ENCODE assay signal across 12 mouse cellular contexts in the genomic region with DNA sequence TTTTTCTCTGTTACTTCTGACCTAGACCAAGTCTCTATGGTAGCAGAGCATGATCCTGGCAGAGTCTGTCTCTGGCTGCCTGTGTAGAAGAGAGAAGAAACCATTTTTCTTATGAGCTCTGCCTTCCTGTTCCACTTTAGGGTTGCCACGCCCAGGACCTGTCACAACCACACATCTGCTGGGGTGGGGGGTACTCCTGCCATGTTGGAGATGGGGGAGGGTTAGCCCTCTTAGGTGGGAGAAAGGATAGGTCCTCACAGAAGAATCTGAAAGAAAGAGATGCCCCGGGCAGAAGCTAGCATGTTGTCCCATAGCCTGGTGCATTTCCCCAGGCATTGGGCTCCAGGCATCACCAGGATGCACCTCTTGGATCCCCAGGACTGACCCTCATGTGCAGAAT. TPM values are rescaled to one million over a fixed set of nuclear protein-coding genes. Genes with fewer than 3 reads are reported as not detected.
DNase-seq lines count a peak whose midpoint lies in the region; ATAC-seq and TF ChIP-seq lines count a peak whose summit lies in the region.
"Had no signal": no experiment of that assay in that cellular context is flagged by ENCODE, and none has a peak within 500 bp of the region (broad histone marks: within the 10 kb centered on the region; RNA-seq: fewer than 3 reads in every experiment).

No protein-coding gene starts in this region.

- no peaks in the 10 kb centered on the region for H3K9me3 ChIP-seq in hindbrain, embryonic 15.5 days
- H3K9me3 ChIP-seq in hindbrain, embryonic 12.5 days (replicated peaks), result no peaks in the 10 kb centered on the region
- no peaks in the 10 kb centered on the region for H3K9me3 ChIP-seq in ES-E14 (ENCODE audit: control insufficient read depth, insufficient read depth, low read depth, low read length)
- no peaks in the 10 kb centered on the region for H3K9me3 ChIP-seq in liver, embryonic 13.5 days (replicated peaks)
- H3K9me3 ChIP-seq: kidney, embryonic 15.5 days had no signal

- H3K9ac ChIP-seq in hindbrain, embryonic 15.5 days, result no peak overlapping the region
- no peak overlapping the region for H3K9ac ChIP-seq in hindbrain, embryonic 12.5 days
- H3K9ac ChIP-seq in ES-E14 (ENCODE audit: insufficient read depth, low read depth, low read length, poor library complexity, severe bottlenecking), result 0 out of 2 replicates have a peak overlapping the region, but pooled peaks have one; percentile 14
- peak overlapping the region; percentile 99 for H3K9ac ChIP-seq in liver, embryonic 13.5 days
- H3K9ac ChIP-seq: kidney, embryonic 15.5 days had no signal

- 83% methylated on average over 2 of the region's 2 CpGs for WGBS in hindbrain, embryonic 15.5 days
- WGBS in hindbrain, embryonic 12.5 days, result 96% methylated on average over 2 of the region's 2 CpGs
- WGBS in bone marrow, adult 2 months, result 52% methylated on average over 2 of the region's 2 CpGs
- WGBS in liver, embryonic 13.5 days (ENCODE audit: insufficient replicate concordance), result 38% methylated on average over 2 of the region's 2 CpGs

- peak overlapping the region; percentile 32; the same call in 1 of the 2 replicates for H3K4me2 ChIP-seq in hindbrain, embryonic 15.5 days
- no peak overlapping the region for H3K4me2 ChIP-seq in hindbrain, embryonic 12.5 days (replicated peaks)
- H3K4me2 ChIP-seq in liver, embryonic 13.5 days, result peak overlapping the region; percentile 99
- H3K4me2 ChIP-seq: kidney, embryonic 15.5 days had no signal

- H3K36me3 ChIP-seq in hindbrain, embryonic 15.5 days, result no peaks in the 10 kb centered on the region
- no peaks in the 10 kb centered on the region for H3K36me3 ChIP-seq in hindbrain, embryonic 12.5 days
- H3K36me3 ChIP-seq in ES-E14 (ENCODE audit: control insufficient read depth, insufficient read depth, low read length, poor library complexity, severe bottlenecking), result no peaks in the 10 kb centered on the region
- H3K36me3 ChIP-seq in liver, embryonic 13.5 days, result peaks cover 22% of the 10 kb centered on the region
- H3K36me3 ChIP-seq: kidney, embryonic 15.5 days had no signal

- H3K4me1 ChIP-seq in hindbrain, embryonic 15.5 days (replicated peaks), result peaks cover 35% of the 10 kb centered on the region
- H3K4me1 ChIP-seq in hindbrain, embryonic 12.5 days, result peaks cover 56% of the 10 kb centered on the region
- peaks cover 6 to 40% of the 10 kb centered on the region in 2 experiments; a peak in 2 of 4 replicates for H3K4me1 ChIP-seq in ES-E14 (ENCODE audit: control insufficient read depth in 2 of 2, insufficient read depth in 2 of 2, low read length in 2 of 2, poor library complexity in 1 of 2)
- peaks cover 12% of the 10 kb centered on the region for H3K4me1 ChIP-seq in bone marrow, adult 2 months (ENCODE audit: control insufficient read depth, insufficient read depth, low read length)
- peaks cover 98% of the 10 kb centered on the region for H3K4me1 ChIP-seq in liver, embryonic 13.5 days (replicated peaks)

- no peaks in the 10 kb centered on the region for H3K27me3 ChIP-seq in hindbrain, embryonic 15.5 days
- H3K27me3 ChIP-seq in hindbrain, embryonic 12.5 days, result peaks cover 7% of the 10 kb centered on the region; the same call in 1 of the 2 replicates
- no peaks in the 10 kb centered on the region for H3K27me3 ChIP-seq in liver, embryonic 13.5 days

- TF ChIP-seq CTCF in bone marrow, adult 2 months (IDR thresholded peaks at IDR 0.05; ENCODE audit: control insufficient read depth, insufficient read depth, low read length), result no peak

- ATAC-seq in hindbrain, embryonic 15.5 days (ENCODE audit: low FRiP score, low read depth), result no peak
- no peak for ATAC-seq in hindbrain, embryonic 12.5 days (ENCODE audit: low FRiP score)
- ATAC-seq in liver, embryonic 13.5 days (ENCODE audit: low read depth), result no peak

- H3K27ac ChIP-seq in hindbrain, embryonic 15.5 days (replicated peaks), result no peak overlapping the region
- no peak overlapping the region for H3K27ac ChIP-seq in hindbrain, embryonic 12.5 days
- no peak overlapping the region for H3K27ac ChIP-seq in ES-E14 (ENCODE audit: insufficient read depth, low read depth, low read length, poor library complexity, severe bottlenecking)
- H3K27ac ChIP-seq in bone marrow, adult 2 months (ENCODE audit: control insufficient read depth, insufficient read depth, low read depth, low read length, poor library complexity), result peak overlapping the region; percentile 64
- H3K27ac ChIP-seq in liver, embryonic 13.5 days, result peak overlapping the region; percentile 99
- H3K27ac ChIP-seq: left cerebral cortex, adult 2 months; macrophage had no signal

- H3K4me3 ChIP-seq in hindbrain, embryonic 15.5 days, result no peak overlapping the region
- H3K4me3 ChIP-seq in hindbrain, embryonic 12.5 days, result no peak overlapping the region
- H3K4me3 ChIP-seq in ES-E14 (ENCODE audit: insufficient read depth in 1 of 2, low read depth in 1 of 2, low read length in 2 of 2, poor library complexity in 1 of 2, severe bottlenecking in 1 of 2), result no peak overlapping the region
- H3K4me3 ChIP-seq in bone marrow, adult 2 months (replicated peaks; ENCODE audit: control insufficient read depth, low read depth, low read length), result no peak overlapping the region
- peak overlapping the region; percentile 48 for H3K4me3 ChIP-seq in liver, embryonic 13.5 days (replicated peaks)
- H3K4me3 ChIP-seq: kidney, embryonic 15.5 days; left cerebral cortex, adult 2 months had no signal

- no peak for TF ChIP-seq POLR2A in bone marrow, adult 2 months (IDR thresholded peaks at IDR 0.05; ENCODE audit: borderline replicate concordance, control insufficient read depth, low read depth, low read length)

- no peak for DNase-seq in ES-E14 (ENCODE audit: low read depth, low spot score)
- DNase-seq in liver, embryonic 13.5 days, result no peak
- DNase-seq in embryo, embryonic 11 days, result no peak
- DNase-seq in layer of hippocampus, postnatal 14 days (ENCODE audit: low spot score in 2 of 2), result no peak
- DNase-seq: adrenal gland, postnatal 25 days; cerebellum, adult 9-10 months had no signal

- in situ Hi-C loops in ES-E14 (cut with MboI; ENCODE audit: low sequenced_read_pairs in 2 of 2, unreplicated experiment in 2 of 2), result no loop called here

TF ChIP-seq in ES-E14, 5 proteins besides CTCF, POLR2A, EP300 and RAD21:
- TF ChIP-seq CHD2 (IDR thresholded peaks at IDR 0.05; ENCODE audit: low read depth, low read length) (no peak), MAFK (IDR thresholded peaks at IDR 0.05; ENCODE audit: insufficient read depth, low read depth, low read length) (no peak), HCFC1 (IDR thresholded peaks at IDR 0.05; ENCODE audit: borderline replicate concordance, insufficient read depth, low read length) (no peak), ZNF384 (IDR thresholded peaks at IDR 0.05; ENCODE audit: low read depth, low read length) (no peak), ZC3H11A (IDR thresholded peaks at IDR 0.05; ENCODE audit: borderline replicate concordance, low read depth, low read length) (no peak)

RNA-seq across cellular contexts. Expression of a gene that starts 5.6 kb away (rescaled TPM):
- 14.6 and 15.4 TPM in 2 replicates for polyA plus RNA-seq in hindbrain, embryonic 15.5 days (2015; fragmentation: Nextera tagmentation; extraction: Ambion mirVana)
- polyA plus RNA-seq in hindbrain, embryonic 12.5 days (2016; fragmentation: Nextera tagmentation; extraction: Ambion mirVana), result 31.1 and 31.4 TPM in 2 replicates
- total RNA-seq in ES-E14 (2012; rRNA removed), result 13.5 and 17.3 TPM in 2 replicates
- 16.6 and 18.0 TPM in 2 replicates for polyA plus RNA-seq in bone marrow, adult 2 months (2011; ENCODE audit: insufficient read depth, insufficient read length, low replicate concordance, missing spikeins)
- polyA plus RNA-seq in liver, embryonic 13.5 days (2015; fragmentation: Nextera tagmentation; extraction: Ambion mirVana), result 23.6 and 27.5 TPM in 2 replicates
- total RNA-seq in layer of hippocampus, postnatal 14 days (2021), result 1 to 10 TPM; 9.4 to 9.9 TPM

Comparison
In these comparisons a context has a peak if more than half of its experiments do, and no peak if none do; other contexts are left out.
1. H3K27ac ChIP-seq: peak in bone marrow, adult 2 months (single experiment) and liver, embryonic 13.5 days (single experiment); none in hindbrain, embryonic 15.5 days (single experiment), hindbrain, embryonic 12.5 days (single experiment) and ES-E14 (single experiment).
2. H3K9ac ChIP-seq: peak in ES-E14 (single experiment) and liver, embryonic 13.5 days (single experiment); none in hindbrain, embryonic 15.5 days (single experiment) and hindbrain, embryonic 12.5 days (single experiment).